Mouse (Mus musculus) embryonic fibroblast, embryonic 13.5 days (primary cell): Measurements from ENCODE around the gene Sel1l3. TPM values are rescaled to one million over a fixed set of nuclear protein-coding genes. Genes with fewer than 3 reads are reported as not detected.

Experiments
- H3K27ac ChIP-seq: 2 replicates; pipeline ENCODE4 v1.5.1; 2012; ENCODE audit warnings: low read length, control low read depth, inconsistent platforms; ENCODE audit not compliant: insufficient read depth
- H3K4me1 ChIP-seq: 2 replicates; pipeline ENCODE4 v1.6.1; 2011; ENCODE audit warnings: low read length; ENCODE audit not compliant: control insufficient read depth, insufficient read depth
- H3K4me3 ChIP-seq: 2 replicates; pipeline ENCODE4 v1.5.1; 2011; ENCODE audit warnings: mild to moderate bottlenecking, control low read depth, low read length; ENCODE audit not compliant: insufficient read depth
- CTCF ChIP-seq: IDR thresholded peaks from 2 replicates; pipeline ENCODE4 v1.5.1; 2011; ENCODE audit warnings: mild to moderate bottlenecking, control low read depth, low read length, moderate library complexity, borderline replicate concordance; ENCODE audit not compliant: insufficient read depth
- POLR2A ChIP-seq: IDR thresholded peaks from 2 replicates; pipeline ENCODE4 v1.6.1; 2011; ENCODE audit warnings: low read depth, mild to moderate bottlenecking, control low read depth, low read length, moderate library complexity
- polyA plus RNA-seq: library from polyadenylated mRNA; stranded (reverse); fragments of >200 nt; gene quantifications from 2 replicates; pipeline ENCODE4 v1.2.4, GENCODE M21; 2011; ENCODE audit warnings: low read depth; ENCODE audit not compliant: missing spikeins, insufficient read length

Gene Sel1l3
- polyA plus RNA-seq: 0.17 and 0.32 TPM in 2 replicates

GRCm38 (mm10) chr5:53213711-53214352 lies at the start of gene Sel1l3:
Gene Sel1l3 (minus strand): TSS chr5:53213927.
- H3K4me1 ChIP-seq: no peaks in the 10 kb centered on the region
- no peak within 1 kb of the TSS for H3K27ac ChIP-seq
- H3K4me3 ChIP-seq: peak within 1 kb of the TSS; percentile 37
- TF ChIP-seq POLR2A (no peak), CTCF (no peak)

- TF ChIP-seq POLR2A: no peak
- no peak for TF ChIP-seq CTCF
- H3K4me1 ChIP-seq: no peaks in the 10 kb centered on the region
- no peak overlapping the region for H3K27ac ChIP-seq
- H3K4me3 ChIP-seq: no peak overlapping the region
Measured at GRCm38 (mm10) chr5:53261999-53262398, 48.3 kb upstream of the Sel1l3 start.

- H3K4me1 ChIP-seq: no peaks in the 10 kb centered on the region
- no peak overlapping the region for H3K4me3 ChIP-seq
- TF ChIP-seq CTCF (no peak), POLR2A (no peak)
- H3K27ac ChIP-seq: no peak overlapping the region
Measured at GRCm38 (mm10) chr5:53259894-53260293, 46.2 kb upstream of the Sel1l3 start.

GRCm38 (mm10) chr5:53258038-53258786 lies 44.5 kb upstream of the Sel1l3 start:
- H3K4me3 ChIP-seq: peak overlapping the region; percentile 17; the same call in 1 of the 2 replicates
- TF ChIP-seq POLR2A (no peak), CTCF (no peak)
- no peak overlapping the region for H3K27ac ChIP-seq

GRCm38 (mm10) chr5:53254821-53255220 lies 41.1 kb upstream of the Sel1l3 start:
- TF ChIP-seq CTCF (no peak), POLR2A (no peak)
- H3K4me1 ChIP-seq: no peaks in the 10 kb centered on the region
- no peak overlapping the region for H3K4me3 ChIP-seq
- no peak overlapping the region for H3K27ac ChIP-seq

More at GRCm38 (mm10) chr5:53258038-53258786, 44.5 kb upstream of the Sel1l3 start:
- no peaks in the 10 kb centered on the region for H3K4me1 ChIP-seq

- no peak overlapping the region for H3K4me3 ChIP-seq
- H3K27ac ChIP-seq: no peak overlapping the region
- TF ChIP-seq CTCF (no peak), POLR2A (no peak)
- H3K4me1 ChIP-seq: no peaks in the 10 kb centered on the region
Measured at GRCm38 (mm10) chr5:53254154-53254553, 40.4 kb upstream of the Sel1l3 start.

GRCm38 (mm10) chr5:53249431-53250061 lies 35.8 kb upstream of the Sel1l3 start:
- Histone ChIP-seq H3K4me1 (no peaks in the 10 kb centered on the region), H3K27ac (no peak overlapping the region), H3K4me3 (no peak overlapping the region)
- no peak for TF ChIP-seq CTCF
- no peak for TF ChIP-seq POLR2A

- TF ChIP-seq POLR2A (no peak), CTCF (no peak)
- Histone ChIP-seq H3K4me1 (no peaks in the 10 kb centered on the region), H3K27ac (no peak overlapping the region), H3K4me3 (no peak overlapping the region)
Measured at GRCm38 (mm10) chr5:53248499-53248898, 34.8 kb upstream of the Sel1l3 start.

- TF ChIP-seq CTCF: no peak
- TF ChIP-seq POLR2A: no peak
- H3K4me1 ChIP-seq: no peaks in the 10 kb centered on the region
- H3K4me3 ChIP-seq: no peak overlapping the region
- H3K27ac ChIP-seq: no peak overlapping the region
Measured at GRCm38 (mm10) chr5:53243933-53244332, 30.2 kb upstream of the Sel1l3 start.
